Mouse (Mus musculus): ENCODE data around the gene Mettl11b.
"Not testable (repeated sequence)": the region's sequence is repeated elsewhere in the genome, so short reads cannot be mapped to it uniquely, and the experiment has no call there.

Gene Mettl11b

GRCm38 (mm10) chr1:163725106-163725759, at the start of gene Mettl11b:
TSS of gene Mettl11b (minus strand) at chr1:163725232.
- in situ Hi-C loops (cut with MboI), result no loop called here

GRCm38 (mm10) chr1:163757462-163758207, 32.6 kb upstream of the Mettl11b start:
- in situ Hi-C loops (cut with MboI), result no loop called here

- in situ Hi-C loops (cut with MboI), result no loop called here
These were observed 26.4 kb upstream of the Mettl11b start for GRCm38 (mm10) chr1:163751360-163751992.

GRCm38 (mm10) chr1:163737239-163737533, 12.2 kb upstream of the Mettl11b start:
- in situ Hi-C loops (cut with MboI), result no loop called here

GRCm38 (mm10) chr1:163736441-163737238, 11.6 kb upstream of the Mettl11b start:
- in situ Hi-C loops (cut with MboI), result no loop called here

GRCm38 (mm10) chr1:163731166-163731565, 6.1 kb upstream of the Mettl11b start:
- in situ Hi-C loops (cut with MboI), result not testable (repeated sequence)

- in situ Hi-C loops (cut with MboI), result no loop called here
These were observed 1.1 kb downstream of the Mettl11b start for GRCm38 (mm10) chr1:163723913-163724312.

- in situ Hi-C loops (cut with MboI), result no loop called here
These were observed 16.4 kb downstream of the Mettl11b start for GRCm38 (mm10) chr1:163708618-163709017.

GRCm38 (mm10) chr1:163700571-163700970, 24.5 kb downstream of the Mettl11b start:
- in situ Hi-C loops (cut with MboI), result no loop called here

- in situ Hi-C loops (cut with MboI), result no loop called here
These were observed 25.3 kb downstream of the Mettl11b start for GRCm38 (mm10) chr1:163699702-163700101.

GRCm38 (mm10) chr1:163691860-163692259, 33.2 kb downstream of the Mettl11b start:
- in situ Hi-C loops (cut with MboI), result no loop called here

- in situ Hi-C loops (cut with MboI), result no loop called here
These were observed 42.0 kb downstream of the Mettl11b start for GRCm38 (mm10) chr1:163682935-163683430.

GRCm38 (mm10) chr1:163682127-163682526, 42.9 kb downstream of the Mettl11b start:
- in situ Hi-C loops (cut with MboI), result no loop called here

- in situ Hi-C loops (cut with MboI), result no loop called here
These were observed 52.2 kb downstream of the Mettl11b start for GRCm38 (mm10) chr1:163672866-163673265.

GRCm38 (mm10) chr1:163671326-163671725, 53.7 kb downstream of the Mettl11b start:
- in situ Hi-C loops (cut with MboI), result no loop called here

GRCm38 (mm10) chr1:163670702-163671101, 54.3 kb downstream of the Mettl11b start:
- in situ Hi-C loops (cut with MboI), result no loop called here

GRCm38 (mm10) chr1:163669936-163670335, 55.1 kb downstream of the Mettl11b start:
- in situ Hi-C loops (cut with MboI), result no loop called here

- in situ Hi-C loops (cut with MboI), result no loop called here
These were observed 62.6 kb downstream of the Mettl11b start for GRCm38 (mm10) chr1:163662416-163662815.

- in situ Hi-C loops (cut with MboI), result no loop called here
These were observed 66.5 kb downstream of the Mettl11b start for GRCm38 (mm10) chr1:163658535-163658928.

- in situ Hi-C loops (cut with MboI), result no loop called here
These were observed 67.1 kb downstream of the Mettl11b start for GRCm38 (mm10) chr1:163657766-163658534.

GRCm38 (mm10) chr1:163657056-163657455, 68.0 kb downstream of the Mettl11b start:
- in situ Hi-C loops (cut with MboI), result no loop called here
